Mouse (Mus musculus) layer of hippocampus, adult 18-20 months (tissue): Measurements from ENCODE around the gene Tmem87b. TPM values are rescaled to one million over a fixed set of nuclear protein-coding genes. Genes with fewer than 3 reads are reported as not detected.

Experiments used
- DNase-seq, 2 experiments: peaks; one replicate each; pipeline ENCODE4 v3.0.0; 2022; ENCODE audit warnings: low spot score in 2 of 2
- total RNA-seq, 2 experiments: library from RNA; stranded (reverse); gene quantifications; 2 replicates each; pipeline ENCODE4 v1.2.3; 2021

Tmem87b gene
- total RNA-seq, 2 experiments from 2014 or later, result 31.8 to 37.8 TPM

DNA sequence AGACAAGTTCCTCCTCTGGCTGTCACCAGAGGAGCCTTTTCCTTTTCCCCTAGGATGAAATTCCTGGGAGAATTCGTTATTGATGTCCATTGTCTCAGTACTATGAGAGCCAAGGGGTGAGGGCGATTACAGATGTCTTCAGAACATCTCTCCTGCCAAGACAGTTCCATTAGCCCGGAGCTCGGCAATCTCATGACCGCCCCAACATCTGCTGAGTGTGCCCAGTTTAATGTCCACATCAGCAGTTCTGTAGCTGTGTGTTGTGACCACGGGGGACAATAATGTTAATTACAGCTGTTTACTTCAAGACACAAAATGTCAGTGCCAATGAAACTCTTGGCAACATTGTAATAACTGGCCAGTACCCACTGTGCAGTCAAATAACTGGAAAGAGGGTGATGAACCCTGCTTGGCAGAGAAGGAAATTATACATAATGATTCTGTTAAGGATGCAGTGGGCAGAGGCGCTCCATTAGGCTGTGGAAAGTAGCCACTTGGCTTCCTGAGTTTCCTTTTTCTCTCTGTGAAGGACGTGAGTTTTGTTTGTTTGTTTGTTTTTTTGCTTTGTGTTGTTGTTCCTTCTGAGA lies 67.4 kb downstream of the Tmem87b start:
- no peak for DNase-seq

- no peak for DNase-seq
These were observed 70.1 kb downstream of the Tmem87b start for GRCm38 (mm10) chr2:128887866-128888550.

GRCm38 (mm10) chr2:128890661-128891335 lies 72.9 kb downstream of the Tmem87b start:
- DNase-seq, result no peak

DNA sequence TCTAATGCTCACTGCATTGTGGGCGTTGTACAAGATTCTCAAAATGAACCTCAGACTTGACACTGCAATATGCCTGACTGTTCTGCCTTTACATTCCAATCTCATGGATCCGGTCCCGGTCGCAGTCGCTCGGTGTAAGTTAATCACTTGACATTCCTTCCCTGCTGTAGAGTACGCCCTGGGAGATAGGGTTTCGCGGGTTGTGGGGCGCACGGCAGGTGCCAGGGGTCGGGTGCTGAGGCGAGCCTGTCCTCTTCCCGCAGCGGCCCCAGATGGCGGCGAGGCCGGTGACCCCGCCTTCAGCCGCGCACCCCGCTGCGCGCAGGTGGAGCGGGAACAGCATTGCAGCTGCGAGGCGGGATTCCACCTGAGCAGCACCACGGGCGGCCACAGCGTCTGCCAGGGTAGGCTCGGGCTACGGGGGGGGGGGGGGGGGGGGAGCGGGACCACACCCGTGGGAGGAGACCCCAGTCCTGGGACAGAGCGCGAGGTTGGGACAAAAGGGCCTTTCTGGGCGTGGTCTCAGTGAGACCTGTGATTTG lies 74.3 kb downstream of the Tmem87b start:
- no peak for DNase-seq

- no peak for DNase-seq
These were observed 84.9 kb downstream of the Tmem87b start for GRCm38 (mm10) chr2:128902843-128903242.

- DNase-seq, result no peak
These were observed 85.7 kb downstream of the Tmem87b start for GRCm38 (mm10) chr2:128903661-128904060.

Other genes with a start within 250 kb of the Tmem87b start
- not detected for gene Spdye4c, start 226.9 kb upstream of the Tmem87b start, total RNA-seq
- 10 to 100 TPM; 59.9 to 63.2 TPM for gene Anapc1, start 130.7 kb upstream of the Tmem87b start, total RNA-seq
- gene Mertk, start 119.2 kb upstream of the Tmem87b start, total RNA-seq, result 10 to 100 TPM; 33.9 to 36.7 TPM
- gene Fbln7, start 44.9 kb downstream of the Tmem87b start, total RNA-seq, result 1 to 10 TPM in 1 of 2 experiments, under 1 TPM in 1; 0.71 to 1.1 TPM
- 1 to 10 TPM; 5.0 to 6.4 TPM for gene Zc3h8, start 126.0 kb downstream of the Tmem87b start, total RNA-seq
- gene Zc3h6, start 149.3 kb downstream of the Tmem87b start, total RNA-seq, result 10 to 100 TPM; 15.3 to 16.4 TPM
- 1 to 10 TPM; 3.6 to 4.5 TPM for gene Gm10762, start 149.6 kb downstream of the Tmem87b start, total RNA-seq
- gene Vinac1, start 230.1 kb downstream of the Tmem87b start, total RNA-seq, result under 1 TPM in 1 of 2 experiments, not detected in 1; 0.10 TPM
- gene Ttl, start 247.8 kb downstream of the Tmem87b start, total RNA-seq, result 10 to 100 TPM; 34.3 to 34.5 TPM